Mouse (Mus musculus) bone marrow macrophage, adult 2 months (primary cell): ENCODE data around the gene Smg6.

ENCODE experiments used
- CTCF ChIP-seq: IDR thresholded peaks from 2 replicates; pipeline ENCODE4 v1.5.1; 2012; ENCODE audit warnings: low read depth, mild to moderate bottlenecking, low read length, moderate library complexity
- POLR2A ChIP-seq: IDR thresholded peaks from 2 replicates; pipeline ENCODE4 v1.6.1; 2012; ENCODE audit warnings: mild to moderate bottlenecking, low read depth, low read length, borderline replicate concordance

DNA sequence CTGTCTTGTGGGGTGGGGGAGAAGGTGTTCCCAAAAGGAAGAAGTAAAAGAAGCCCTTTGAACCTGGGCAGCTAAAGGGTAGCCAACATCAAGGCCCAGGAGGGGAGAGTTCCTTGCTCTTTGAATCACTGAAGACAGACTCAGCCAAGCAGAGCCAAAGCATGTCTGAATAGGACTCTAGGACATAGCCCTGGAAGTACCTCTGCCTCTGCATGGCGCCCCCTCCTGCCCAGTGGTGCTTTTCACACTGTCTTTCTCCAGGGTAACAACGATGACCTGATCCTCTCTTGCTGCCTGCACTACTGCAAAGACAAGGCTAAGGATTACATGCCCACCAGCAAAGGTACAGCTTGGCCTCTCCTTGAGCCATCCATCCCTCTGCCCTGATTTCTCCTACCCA is 233.9 kb downstream of the Smg6 start:
- no peak; the same call in 1 of the 2 replicates for TF ChIP-seq CTCF
- no peak for TF ChIP-seq POLR2A
